Mouse (Mus musculus) liver, embryonic 12.5 days (tissue): ENCODE measurements around the gene Eif3d. TPM values are rescaled to one million over a fixed set of nuclear protein-coding genes. Genes with fewer than 3 reads are reported as not detected.

Source experiments
- ATAC-seq: fragments of 200-750 bp; cut with Nextera tagmentation; 2 replicates; pipeline ENCODE4 v1.8.0; 2017; ENCODE audit warnings: moderate number of reproducible peaks, mild to moderate bottlenecking, moderate library complexity
- H3K27ac ChIP-seq: fragments of 300-500 bp; sonication (generic); 2 replicates; pipeline ENCODE4 v1.5.1; 2016; ENCODE audit warnings: mild to moderate bottlenecking
- H3K27me3 ChIP-seq: fragments of 300-500 bp; sonication (generic); replicated peaks from 2 replicates; pipeline ENCODE4 v1.6.1; 2016; ENCODE audit warnings: mild to moderate bottlenecking, moderate library complexity
- H3K36me3 ChIP-seq: fragments of 300-500 bp; sonication (generic); 2 replicates; pipeline ENCODE4 v1.6.1; 2016; ENCODE audit warnings: mild to moderate bottlenecking, moderate library complexity
- H3K4me1 ChIP-seq: fragments of 300-500 bp; sonication (generic); 2 replicates; pipeline ENCODE4 v1.6.1; 2016
- H3K4me2 ChIP-seq: fragments of 300-500 bp; sonication (generic); 2 replicates; pipeline ENCODE4 v1.6.1; 2016; ENCODE audit warnings: mild to moderate bottlenecking, moderate library complexity
- H3K4me3 ChIP-seq: fragments of 300-500 bp; sonication (generic); 2 replicates; pipeline ENCODE4 v1.5.1; 2016; ENCODE audit warnings: mild to moderate bottlenecking, moderate library complexity
- H3K9ac ChIP-seq: fragments of 300-500 bp; sonication (generic); 2 replicates; pipeline ENCODE4 v1.6.1; 2016; ENCODE audit warnings: mild to moderate bottlenecking, moderate library complexity
- H3K9me3 ChIP-seq: fragments of 300-500 bp; sonication (generic); replicated peaks from 2 replicates; pipeline ENCODE4 v1.6.1; 2016; ENCODE audit warnings: mild to moderate bottlenecking, moderate library complexity
- WGBS: fragments of 180-500 bp; shearing (Covaris S2); methylation state at CpG from one replicate; pipeline ENCODE4 v1.1.7; 2016; ENCODE audit not compliant: insufficient replicate concordance; 5-methylcytosine and 5-hydroxymethylcytosine counted together
- polyA plus RNA-seq: library from polyadenylated mRNA; unstranded; fragments of >200 nt; fragmentation: Nextera tagmentation; extraction: Ambion mirVana; gene quantifications from 2 replicates; pipeline ENCODE4 v1.2.1, GENCODE M21; 2016

Gene Eif3d
- polyA plus RNA-seq, 1 experiment from 2014 or later, result 271 TPM

DNA sequence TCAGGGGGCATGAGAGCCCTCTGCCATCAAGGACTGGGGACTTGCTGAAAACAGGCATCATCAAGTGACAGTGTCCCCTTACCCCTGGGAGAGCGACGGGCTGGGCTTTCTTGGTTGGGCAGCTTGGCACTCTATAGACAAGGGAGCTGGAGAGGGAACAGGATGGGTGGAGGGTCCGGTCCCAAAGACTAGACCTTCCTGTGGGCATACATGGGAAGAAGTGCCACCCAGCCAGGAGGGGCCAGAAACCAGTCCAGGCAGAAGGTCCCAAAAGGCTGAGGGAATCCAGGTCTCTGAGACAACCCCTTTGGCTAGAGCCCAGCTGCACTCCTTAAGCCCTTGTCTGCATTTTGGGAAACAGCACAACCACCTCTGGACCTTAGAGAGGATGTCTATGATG, 56.1 kb downstream of the Eif3d start:
- H3K27ac ChIP-seq, result no peak overlapping the region
- peaks cover 56% of the 10 kb centered on the region for H3K36me3 ChIP-seq
- WGBS, result 92% methylated on average over 3 of the region's 3 CpGs
- H3K4me3 ChIP-seq, result no peak overlapping the region
- ATAC-seq, result no peak
- H3K4me1 ChIP-seq, result peaks cover 13% of the 10 kb centered on the region; the same call in 1 of the 2 replicates
- H3K9me3 ChIP-seq, result no peaks in the 10 kb centered on the region
- H3K27me3 ChIP-seq, result no peaks in the 10 kb centered on the region
- H3K4me2 ChIP-seq, result no peak overlapping the region
- no peak overlapping the region for H3K9ac ChIP-seq

DNA sequence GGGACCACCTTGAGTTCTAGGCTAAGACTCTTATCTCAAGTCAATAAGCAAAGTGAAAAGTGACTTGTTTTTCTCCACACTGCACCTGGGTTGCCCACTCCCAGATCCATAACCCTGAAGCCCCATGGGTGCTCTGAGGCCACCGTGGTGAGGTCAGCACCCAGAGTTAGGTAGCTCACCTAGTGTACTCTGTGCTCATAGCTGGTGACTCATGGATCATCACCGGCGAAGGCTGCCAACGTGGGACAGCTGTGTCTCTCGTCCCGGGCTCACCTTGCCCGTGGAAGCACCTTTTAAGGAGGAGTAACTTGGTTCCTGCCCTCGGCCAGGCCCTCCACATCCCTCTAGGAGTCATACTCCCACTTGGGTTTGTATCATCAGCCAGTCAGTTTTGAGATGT, 57.6 kb downstream of the Eif3d start:
- ATAC-seq, result no peak
- no peaks in the 10 kb centered on the region for H3K27me3 ChIP-seq
- WGBS, result 80% methylated on average over 8 of the region's 8 CpGs
- H3K4me1 ChIP-seq, result peaks cover 18% of the 10 kb centered on the region
- no peak overlapping the region for H3K4me3 ChIP-seq
- peaks cover 41% of the 10 kb centered on the region for H3K36me3 ChIP-seq
- no peak overlapping the region for H3K4me2 ChIP-seq
- no peaks in the 10 kb centered on the region for H3K9me3 ChIP-seq
- no peak overlapping the region for H3K9ac ChIP-seq
- peak overlapping the region; percentile 55; the same call in 1 of the 2 replicates for H3K27ac ChIP-seq

DNA sequence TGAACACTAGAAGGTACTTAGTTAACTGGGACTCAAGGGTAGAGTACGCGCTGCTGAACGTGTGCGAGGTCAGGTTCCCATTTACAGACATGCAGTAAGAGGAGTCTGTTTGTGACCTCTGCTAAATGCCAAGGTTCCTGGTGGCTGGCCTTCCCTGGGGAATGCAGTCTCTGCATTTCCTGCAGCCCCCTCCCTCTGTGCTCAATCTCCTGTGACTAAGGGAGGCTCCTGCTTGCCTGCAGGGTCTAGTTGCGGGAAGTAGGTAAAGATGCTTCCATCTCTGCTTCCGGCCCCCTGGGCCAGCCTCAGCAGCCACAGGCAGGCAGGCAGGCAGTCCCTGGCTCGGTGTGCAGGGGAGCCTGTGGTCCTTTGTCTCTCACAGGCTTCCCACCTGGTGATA, 58.0 kb downstream of the Eif3d start:
- Histone ChIP-seq H3K9me3 (no peaks in the 10 kb centered on the region), H3K4me2 (no peak overlapping the region), H3K4me3 (no peak overlapping the region), H3K9ac (no peak overlapping the region), H3K36me3 (peaks cover 37% of the 10 kb centered on the region), H3K4me1 (peaks cover 18% of the 10 kb centered on the region), H3K27me3 (no peaks in the 10 kb centered on the region), H3K27ac (peak overlapping the region; percentile 55)
- 52% methylated on average over 7 of the region's 7 CpGs for WGBS
- no peak for ATAC-seq

DNA sequence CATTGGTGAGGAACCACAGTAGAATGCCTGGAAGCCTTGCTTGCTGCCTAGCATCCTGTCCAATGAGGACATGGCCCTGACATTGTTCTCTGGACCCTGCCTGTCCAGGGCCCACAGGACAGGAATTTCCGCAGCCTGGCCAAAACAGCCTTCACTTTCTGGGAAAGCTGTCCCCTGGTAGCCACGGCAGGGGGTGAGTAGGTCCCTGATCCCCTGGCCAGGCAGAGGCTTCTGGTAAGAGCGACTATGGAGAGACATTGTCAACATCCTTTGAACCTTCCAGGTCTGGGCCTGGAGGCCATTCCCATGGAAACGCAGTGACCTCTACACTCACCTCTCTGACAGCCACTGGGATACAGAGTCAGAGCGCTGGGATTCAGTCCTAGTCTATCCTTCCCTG, 58.6 kb downstream of the Eif3d start:
- Histone ChIP-seq H3K9me3 (no peaks in the 10 kb centered on the region), H3K9ac (no peak overlapping the region), H3K27me3 (0 out of 2 replicates have a peak, but pooled peaks cover 3% of the 10 kb centered on the region), H3K4me1 (peaks cover 23% of the 10 kb centered on the region), H3K4me2 (no peak overlapping the region), H3K36me3 (peaks cover 34% of the 10 kb centered on the region), H3K27ac (peak overlapping the region; percentile 55), H3K4me3 (no peak overlapping the region)
- 47% methylated on average over 5 of the region's 5 CpGs for WGBS
- peak; percentile 46; the same call in 1 of the 2 replicates for ATAC-seq

DNA sequence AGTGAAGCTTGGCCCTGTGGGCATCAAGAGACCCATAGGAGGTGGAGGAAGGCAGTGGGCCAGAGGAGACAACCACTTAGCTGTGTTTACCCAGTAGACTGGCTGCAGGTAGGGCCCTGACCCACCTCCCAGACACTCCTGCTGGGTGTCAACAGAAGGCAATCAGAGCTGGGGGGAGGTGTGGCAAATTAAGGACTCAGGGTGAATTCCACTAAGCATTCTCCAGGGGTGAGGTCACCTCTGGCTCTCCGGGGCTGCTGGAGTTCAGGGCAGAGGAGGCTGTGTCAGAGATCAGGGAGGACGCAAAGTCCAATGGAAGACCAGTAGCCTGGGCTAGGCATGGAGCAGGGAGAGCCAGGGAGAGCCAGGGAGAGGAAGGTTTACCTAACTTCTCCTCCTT, 59.5 kb downstream of the Eif3d start:
- Histone ChIP-seq H3K36me3 (peaks cover 24% of the 10 kb centered on the region), H3K27ac (0 out of 2 replicates have a peak overlapping the region, but pooled peaks have one; percentile 7), H3K4me2 (no peak overlapping the region), H3K9ac (no peak overlapping the region), H3K27me3 (peaks cover 13% of the 10 kb centered on the region), H3K4me1 (peaks cover 32% of the 10 kb centered on the region), H3K4me3 (no peak overlapping the region), H3K9me3 (no peaks in the 10 kb centered on the region)
- ATAC-seq, result no peak
- WGBS, result 53% methylated on average over 2 of the region's 2 CpGs

Other genes starting within 250 kb of the Eif3d start
- gene Apol9b, start 241.8 kb downstream of the Eif3d start, polyA plus RNA-seq, result not detected in 2 replicates
- gene Apol8, start 213.8 kb downstream of the Eif3d start, polyA plus RNA-seq, result 25.8 and 26.7 TPM in 2 replicates
- 32.5 and 34.2 TPM in 2 replicates for gene Myh9, start 128.6 kb downstream of the Eif3d start, polyA plus RNA-seq
- 239 and 249 TPM in 2 replicates for gene Txn2, start 41.8 kb downstream of the Eif3d start, polyA plus RNA-seq
- 1.3 and 1.7 TPM in 2 replicates for gene Foxred2, start 14.1 kb downstream of the Eif3d start, polyA plus RNA-seq
- not detected in 2 replicates for gene Cacng2, start 149.2 kb upstream of the Eif3d start, polyA plus RNA-seq
- 45.1 and 46.9 TPM in 2 replicates for gene Ift27, start 203.3 kb upstream of the Eif3d start, polyA plus RNA-seq
- not detected in 2 replicates for gene Pvalb, start 235.6 kb upstream of the Eif3d start, polyA plus RNA-seq